8 mouse cellular contexts compared by ENCODE assay signal in genomic region chr15:79074446-79074845, GRCm38 (mm10). TPM values are rescaled to one million over a fixed set of nuclear protein-coding genes. Genes with fewer than 3 reads are reported as not detected.
A peak's percentile ranks its signal among the peaks of the same experiment; 100 is the strongest.
DNase-seq lines count a peak whose midpoint lies in the region; ATAC-seq and TF ChIP-seq lines count a peak whose summit lies in the region.

No protein-coding gene starts in this region.

- peak overlapping the region; percentile 74 to 83 for H3K27ac ChIP-seq in heart, embryonic 14.5 days (replicated peaks in 1 of 2; ENCODE audit: control insufficient read depth in 1 of 2, insufficient read depth in 1 of 2, low read depth in 2 of 2, low read length in 2 of 2)
- H3K27ac ChIP-seq in hindbrain, embryonic 11.5 days (ENCODE audit: low read depth, low read length), result peak overlapping the region; percentile 43
- H3K27ac ChIP-seq in midbrain, embryonic 10.5 days (replicated peaks), result peak overlapping the region; percentile 89

- DNase-seq in heart, postnatal 36 days, result no peak
- no peak for DNase-seq in G1E (ENCODE audit: low spot score)
- DNase-seq in hindbrain, embryonic 11.5 days (ENCODE audit: low spot score), result no peak
- DNase-seq in midbrain, embryonic 10.5 days (ENCODE audit: low spot score), result no peak
- no peak for DNase-seq in frontal cortex, postnatal 36 days (ENCODE audit: low spot score in 2 of 2)
- no peak for DNase-seq in adrenal gland, postnatal 25 days
- DNase-seq in layer of hippocampus, postnatal 25 days (ENCODE audit: extremely low spot score in 1 of 2, low spot score in 1 of 2), result no peak

- H3K4me1 ChIP-seq in heart, embryonic 14.5 days (ENCODE audit: control insufficient read depth in 2 of 2, insufficient read depth in 2 of 2, low read length in 2 of 2), result peaks cover 9 to 10% of the 10 kb centered on the region in 2 experiments
- peaks cover 38% of the 10 kb centered on the region for H3K4me1 ChIP-seq in G1E (ENCODE audit: insufficient read depth, low read depth, low read length)
- peaks cover 4% of the 10 kb centered on the region; the same call in 1 of the 2 replicates for H3K4me1 ChIP-seq in hindbrain, embryonic 11.5 days (replicated peaks; ENCODE audit: control insufficient read depth, insufficient read depth, low read length)
- H3K4me1 ChIP-seq in midbrain, embryonic 10.5 days, result peaks cover 31% of the 10 kb centered on the region

- intact Hi-C loops in heart, postnatal 36 days (cut with DNase I), result loop anchor here (5.0 kb wide), 1 partner anchor 157 kb away; no protein-coding TSS in a partner anchor

- no peak for ATAC-seq in heart, embryonic 14.5 days (ENCODE audit: insufficient number of reproducible peaks, insufficient read depth, low FRiP score, low read depth)
- ATAC-seq in G1E (ENCODE audit: extremely low read depth, insufficient number of reproducible peaks, low FRiP score, poor library complexity, severe bottlenecking), result no peak
- no peak for ATAC-seq in hindbrain, embryonic 11.5 days (ENCODE audit: low FRiP score)

- no peak for TF ChIP-seq CTCF in G1E (IDR thresholded peaks at IDR 0.05; ENCODE audit: low read depth, low read length)

- no peaks in the 10 kb centered on the region for H3K9me3 ChIP-seq in heart, embryonic 14.5 days (ENCODE audit: control insufficient read depth, low read length)
- H3K9me3 ChIP-seq in G1E (replicated peaks), result no peaks in the 10 kb centered on the region
- H3K9me3 ChIP-seq in hindbrain, embryonic 11.5 days (ENCODE audit: control insufficient read depth, low read length), result no peaks in the 10 kb centered on the region
- H3K9me3 ChIP-seq in midbrain, embryonic 10.5 days (replicated peaks), result no peaks in the 10 kb centered on the region

- no peaks in the 10 kb centered on the region for H3K27me3 ChIP-seq in heart, embryonic 14.5 days (ENCODE audit: control insufficient read depth, insufficient read depth, low read length)
- H3K27me3 ChIP-seq in G1E (ENCODE audit: insufficient read depth, low read length), result no peaks in the 10 kb centered on the region
- H3K27me3 ChIP-seq in hindbrain, embryonic 11.5 days (ENCODE audit: control insufficient read depth, insufficient read depth, low read length), result no peaks in the 10 kb centered on the region
- H3K27me3 ChIP-seq in midbrain, embryonic 10.5 days (ENCODE audit: low read depth, poor library complexity, severe bottlenecking), result no peaks in the 10 kb centered on the region

- peaks cover 32% of the 10 kb centered on the region for H3K36me3 ChIP-seq in heart, embryonic 14.5 days (ENCODE audit: control insufficient read depth, insufficient read depth, low read length)
- H3K36me3 ChIP-seq in G1E (replicated peaks), result peaks cover 36% of the 10 kb centered on the region
- 0 out of 2 replicates have a peak, but pooled peaks cover 2% of the 10 kb centered on the region for H3K36me3 ChIP-seq in hindbrain, embryonic 11.5 days (ENCODE audit: control insufficient read depth, insufficient read depth, low read length)
- H3K36me3 ChIP-seq in midbrain, embryonic 10.5 days, result peaks cover 32% of the 10 kb centered on the region

- peak overlapping the region; percentile 94; a peak in 3 of 4 replicates for H3K4me3 ChIP-seq in heart, embryonic 14.5 days (ENCODE audit: control insufficient read depth in 1 of 2, insufficient read depth in 1 of 2, low read depth in 1 of 2, low read length in 2 of 2)
- peak overlapping the region; percentile 93 for H3K4me3 ChIP-seq in G1E (ENCODE audit: low read depth, low read length)
- H3K4me3 ChIP-seq in hindbrain, embryonic 11.5 days (ENCODE audit: low read depth, low read length), result peak overlapping the region; percentile 93
- H3K4me3 ChIP-seq in midbrain, embryonic 10.5 days, result peak overlapping the region; percentile 96

- WGBS in heart, embryonic 14.5 days, result 27% methylated on average over 10 of the region's 10 CpGs
- 44% methylated on average over 10 of the region's 10 CpGs for WGBS in hindbrain, embryonic 11.5 days
- 38% methylated on average over 10 of the region's 10 CpGs for WGBS in midbrain, embryonic 10.5 days

- peak overlapping the region; percentile 94 for H3K9ac ChIP-seq in heart, embryonic 14.5 days (ENCODE audit: low read length)
- H3K9ac ChIP-seq in hindbrain, embryonic 11.5 days (ENCODE audit: low read depth, low read length), result peak overlapping the region; percentile 76

- H3K4me2 ChIP-seq in heart, embryonic 14.5 days (ENCODE audit: low read length), result peak overlapping the region; percentile 93
- peak overlapping the region; percentile 78 for H3K4me2 ChIP-seq in hindbrain, embryonic 11.5 days (replicated peaks; ENCODE audit: low read depth, low read length)

RNA-seq across cellular contexts. Expression of gene Eif3l, which starts 0.5 kb away (rescaled TPM):
- 144 and 153 TPM in 2 replicates for polyA plus RNA-seq in heart, embryonic 14.5 days (2014; fragmentation: Nextera tagmentation; extraction: Ambion mirVana)
- total RNA-seq in heart, postnatal 36 days (2021), result 10 to 100 TPM; 71.6 to 72.7 TPM
- 134 and 145 TPM in 2 replicates for total RNA-seq in G1E (2014; fragmentation: Nextera tagmentation)
- total RNA-seq in G1E (2017), result 261 and 285 TPM in 2 replicates
- 20.8 and 30.9 TPM in 2 replicates for polyA plus RNA-seq in G1E (2012)
- 226 and 241 TPM in 2 replicates for polyA plus RNA-seq in hindbrain, embryonic 11.5 days (2014; fragmentation: Nextera tagmentation; extraction: Ambion mirVana)
- polyA plus RNA-seq in midbrain, embryonic 10.5 days (2016; fragmentation: Nextera tagmentation; extraction: Ambion mirVana), result 260 and 273 TPM in 2 replicates
- total RNA-seq in adrenal gland, postnatal 25 days (2021), result 150 and 151 TPM in 2 replicates
- total RNA-seq in layer of hippocampus, postnatal 25 days (2021), result 10 to 100 TPM; 71.9 to 74.9 TPM

RNA-seq across cellular contexts. Expression of gene Ankrd54, which starts 11.8 kb away (rescaled TPM):
- polyA plus RNA-seq in heart, embryonic 14.5 days (2014; fragmentation: Nextera tagmentation; extraction: Ambion mirVana), result 20.2 and 23.0 TPM in 2 replicates
- 1 to 10 TPM; 7.7 to 8.1 TPM for total RNA-seq in heart, postnatal 36 days (2021)
- 15.7 and 23.7 TPM in 2 replicates for total RNA-seq in G1E (2014; fragmentation: Nextera tagmentation)
- 15.8 and 19.0 TPM in 2 replicates for total RNA-seq in G1E (2017)
- 37.8 and 51.9 TPM in 2 replicates for polyA plus RNA-seq in G1E (2012)
- 56.3 and 59.7 TPM in 2 replicates for polyA plus RNA-seq in hindbrain, embryonic 11.5 days (2014; fragmentation: Nextera tagmentation; extraction: Ambion mirVana)
- polyA plus RNA-seq in midbrain, embryonic 10.5 days (2016; fragmentation: Nextera tagmentation; extraction: Ambion mirVana), result 65.1 and 66.6 TPM in 2 replicates
- total RNA-seq in adrenal gland, postnatal 25 days (2021), result 20.4 and 27.4 TPM in 2 replicates
- 10 to 100 TPM; 17.2 to 17.3 TPM for total RNA-seq in layer of hippocampus, postnatal 25 days (2021)

RNA-seq across cellular contexts. Expression of gene Galr3, which starts 32.8 kb away (rescaled TPM):
- polyA plus RNA-seq in heart, embryonic 14.5 days (2014; fragmentation: Nextera tagmentation; extraction: Ambion mirVana), result not detected in 2 replicates
- total RNA-seq in heart, postnatal 36 days (2021), result not detected
- total RNA-seq in G1E (2014; fragmentation: Nextera tagmentation) (not detected in 2 replicates), G1E (2017) (not detected in 2 replicates)
- not detected in 2 replicates for polyA plus RNA-seq in G1E (2012)
- polyA plus RNA-seq in hindbrain, embryonic 11.5 days (2014; fragmentation: Nextera tagmentation; extraction: Ambion mirVana), result not detected in 2 replicates
- not detected in 2 replicates for polyA plus RNA-seq in midbrain, embryonic 10.5 days (2016; fragmentation: Nextera tagmentation; extraction: Ambion mirVana)
- total RNA-seq in adrenal gland, postnatal 25 days (2021), result 0.39 TPM in 1 of 2 replicates, not detected in the other
- not detected for total RNA-seq in layer of hippocampus, postnatal 25 days (2021)

RNA-seq across cellular contexts. Expression of gene Micall1, which starts 34.3 kb away (rescaled TPM):
- polyA plus RNA-seq in heart, embryonic 14.5 days (2014; fragmentation: Nextera tagmentation; extraction: Ambion mirVana), result 18.9 and 20.2 TPM in 2 replicates
- total RNA-seq in heart, postnatal 36 days (2021), result 10 to 100 TPM; 39.0 to 50.1 TPM
- total RNA-seq in G1E (2014; fragmentation: Nextera tagmentation), result 10.4 and 11.5 TPM in 2 replicates
- 3.7 and 4.5 TPM in 2 replicates for total RNA-seq in G1E (2017)
- polyA plus RNA-seq in G1E (2012), result 19.9 and 20.5 TPM in 2 replicates
- polyA plus RNA-seq in hindbrain, embryonic 11.5 days (2014; fragmentation: Nextera tagmentation; extraction: Ambion mirVana), result 5.3 and 7.2 TPM in 2 replicates
- 5.2 and 7.1 TPM in 2 replicates for polyA plus RNA-seq in midbrain, embryonic 10.5 days (2016; fragmentation: Nextera tagmentation; extraction: Ambion mirVana)
- 42.9 and 57.5 TPM in 2 replicates for total RNA-seq in adrenal gland, postnatal 25 days (2021)
- 10 to 100 TPM; 34.3 to 41.6 TPM for total RNA-seq in layer of hippocampus, postnatal 25 days (2021)

RNA-seq across cellular contexts. Expression of gene H1f0, which starts 46.2 kb away (rescaled TPM):
- 102 and 117 TPM in 2 replicates for polyA plus RNA-seq in heart, embryonic 14.5 days (2014; fragmentation: Nextera tagmentation; extraction: Ambion mirVana)
- total RNA-seq in heart, postnatal 36 days (2021), result 100 to 1,000 TPM in 1 of 2 experiments, 10 to 100 TPM in 1; 79.2 to 117 TPM
- not detected in 2 replicates for total RNA-seq in G1E (2014; fragmentation: Nextera tagmentation)
- 0.16 TPM in 1 of 2 replicates, not detected in the other for total RNA-seq in G1E (2017)
- 0.03 and 0.05 TPM in 2 replicates for polyA plus RNA-seq in G1E (2012)
- polyA plus RNA-seq in hindbrain, embryonic 11.5 days (2014; fragmentation: Nextera tagmentation; extraction: Ambion mirVana), result 154 and 306 TPM in 2 replicates
- 421 and 499 TPM in 2 replicates for polyA plus RNA-seq in midbrain, embryonic 10.5 days (2016; fragmentation: Nextera tagmentation; extraction: Ambion mirVana)
- total RNA-seq in adrenal gland, postnatal 25 days (2021), result 159 and 217 TPM in 2 replicates
- total RNA-seq in layer of hippocampus, postnatal 25 days (2021), result 100 to 1,000 TPM; 101 to 108 TPM
